Mouse (Mus musculus): ENCODE data around the gene Retnlb.

GRCm38 (mm10) chr16:48806521-48806920 lies 10.1 kb upstream of the Retnlb start:
- TF ChIP-seq CTCF (IDR thresholded peaks at IDR 0.05; ENCODE audit: low read depth, low read length) (no peak), GATA1 (IDR thresholded peaks at IDR 0.05; ENCODE audit: borderline replicate concordance, low read length) (no peak), POLR2AphosphoS5 (IDR thresholded peaks at IDR 0.05; ENCODE audit: insufficient replicate concordance, low read depth, low read length) (no peak), TAL1 (conservative IDR thresholded peaks at IDR 0.05; ENCODE audit: low read depth, low read length) (no peak)
